Mouse (Mus musculus): ENCODE measurements around the gene Slc7a1.

The Slc7a1 gene

GRCm38 (mm10) chr5:148399660-148400443, at the start of gene Slc7a1:
Gene Slc7a1 (minus strand): TSS chr5:148399904.
- peak; percentile 87 to 90 for DNase-seq (ENCODE audit: low spot score in 2 of 2)

- no peak for DNase-seq (ENCODE audit: low spot score in 2 of 2)
These were observed 45.3 kb upstream of the Slc7a1 start for GRCm38 (mm10) chr5:148444974-148445373.

GRCm38 (mm10) chr5:148443734-148444133, 44.0 kb upstream of the Slc7a1 start:
- DNase-seq (ENCODE audit: low spot score in 2 of 2): peak; percentile 41 to 64

- no peak for DNase-seq (ENCODE audit: low spot score in 2 of 2)
These were observed 36.0 kb upstream of the Slc7a1 start for GRCm38 (mm10) chr5:148435660-148436059.

- DNase-seq (ENCODE audit: low spot score in 2 of 2): no peak
These were observed 32.4 kb upstream of the Slc7a1 start for GRCm38 (mm10) chr5:148432121-148432520.

GRCm38 (mm10) chr5:148428846-148429245, 29.1 kb upstream of the Slc7a1 start:
- DNase-seq (ENCODE audit: low spot score in 2 of 2): no peak

GRCm38 (mm10) chr5:148425136-148425535, 25.4 kb upstream of the Slc7a1 start:
- no peak for DNase-seq (ENCODE audit: low spot score in 2 of 2)

- no peak for DNase-seq (ENCODE audit: low spot score in 2 of 2)
These were observed 21.6 kb upstream of the Slc7a1 start for GRCm38 (mm10) chr5:148421326-148421725.

- peak; percentile 3 to 42 for DNase-seq (ENCODE audit: low spot score in 2 of 2)
These were observed 19.4 kb upstream of the Slc7a1 start for GRCm38 (mm10) chr5:148419112-148419526.

GRCm38 (mm10) chr5:148418436-148418835, 18.7 kb upstream of the Slc7a1 start:
- DNase-seq (ENCODE audit: low spot score in 2 of 2): no peak

- DNase-seq (ENCODE audit: low spot score in 2 of 2): no peak
These were observed 18.1 kb upstream of the Slc7a1 start for GRCm38 (mm10) chr5:148417756-148418155.

- DNase-seq (ENCODE audit: low spot score in 2 of 2): no peak
These were observed 16.8 kb upstream of the Slc7a1 start for GRCm38 (mm10) chr5:148416461-148416860.

- no peak for DNase-seq (ENCODE audit: low spot score in 2 of 2)
These were observed 14.5 kb upstream of the Slc7a1 start for GRCm38 (mm10) chr5:148414233-148414632.

GRCm38 (mm10) chr5:148412504-148412903, 12.8 kb upstream of the Slc7a1 start:
- no peak for DNase-seq (ENCODE audit: low spot score in 2 of 2)

- no peak for DNase-seq (ENCODE audit: low spot score in 2 of 2)
These were observed 9.8 kb upstream of the Slc7a1 start for GRCm38 (mm10) chr5:148409465-148409864.

GRCm38 (mm10) chr5:148406913-148407312, 7.2 kb upstream of the Slc7a1 start:
- no peak for DNase-seq (ENCODE audit: low spot score in 2 of 2)

- DNase-seq (ENCODE audit: low spot score in 2 of 2): no peak
These were observed 4.8 kb upstream of the Slc7a1 start for GRCm38 (mm10) chr5:148404548-148404947.

- no peak for DNase-seq (ENCODE audit: low spot score in 2 of 2)
These were observed 2.9 kb upstream of the Slc7a1 start for GRCm38 (mm10) chr5:148402641-148403040.

- DNase-seq (ENCODE audit: low spot score in 2 of 2): peak; percentile 26 to 38
These were observed 691 bp downstream of the Slc7a1 start for GRCm38 (mm10) chr5:148398766-148399659.

- DNase-seq (ENCODE audit: low spot score in 2 of 2): no peak
These were observed 1.3 kb downstream of the Slc7a1 start for GRCm38 (mm10) chr5:148398451-148398765.

- no peak for DNase-seq (ENCODE audit: low spot score in 2 of 2)
These were observed 1.8 kb downstream of the Slc7a1 start for GRCm38 (mm10) chr5:148397911-148398310.

- DNase-seq (ENCODE audit: low spot score in 2 of 2): no peak
These were observed 2.3 kb downstream of the Slc7a1 start for GRCm38 (mm10) chr5:148397418-148397817.

GRCm38 (mm10) chr5:148393316-148393715, 6.4 kb downstream of the Slc7a1 start:
- DNase-seq (ENCODE audit: low spot score in 2 of 2): no peak

Measured in urinary bladder, postnatal 36 days (tissue).